Mouse (Mus musculus) stomach, postnatal 0 days (tissue): ENCODE measurements around the gene Zc3hc1.

ENCODE experiments used
- CTCF ChIP-seq: IDR thresholded peaks from 2 replicates; pipeline ENCODE4 v1.5.1; 2016; ENCODE audit warnings: antibody characterized with exemption, low read depth, mild to moderate bottlenecking, moderate library complexity
- EP300 ChIP-seq: optimal IDR thresholded peaks from 2 replicates; pipeline ENCODE3; 2016; ENCODE audit warnings: antibody characterized with exemption

- TF ChIP-seq EP300, result no peak
- TF ChIP-seq CTCF, result no peak
Measured at GRCm38 (mm10) chr6:30363808-30364207, 27.0 kb downstream of the Zc3hc1 start.
